Mouse (Mus musculus) central nervous system, embryonic 14 days (tissue): ENCODE results near the gene Gm10944. TPM values are rescaled to one million over a fixed set of nuclear protein-coding genes. Genes with fewer than 3 reads are reported as not detected.

ENCODE experiments used
- polyA plus RNA-seq: library from polyadenylated mRNA; depleted of rRNA; stranded (reverse); fragments of >200 nt; gene quantifications from 2 replicates; pipeline ENCODE4 v1.2.3, GENCODE M21; 2012; rRNA removed

Gm10944 gene
- polyA plus RNA-seq = not detected in 2 replicates

GRCm38 (mm10) chr10:10681048-10681447 is at the start of gene Gm10944:
TSS of gene Gm10944 (plus strand) at chr10:10681348.

Other genes starting within 250 kb of the Gm10944 start
- gene Adgb, start 209.0 kb upstream of the Gm10944 start, polyA plus RNA-seq = 0.22 and 0.35 TPM in 2 replicates
- gene Rab32, start 123.1 kb upstream of the Gm10944 start, polyA plus RNA-seq = 3.5 and 3.8 TPM in 2 replicates